Mouse (Mus musculus): ENCODE data around the gene Ccnk.

The Ccnk gene

DNA sequence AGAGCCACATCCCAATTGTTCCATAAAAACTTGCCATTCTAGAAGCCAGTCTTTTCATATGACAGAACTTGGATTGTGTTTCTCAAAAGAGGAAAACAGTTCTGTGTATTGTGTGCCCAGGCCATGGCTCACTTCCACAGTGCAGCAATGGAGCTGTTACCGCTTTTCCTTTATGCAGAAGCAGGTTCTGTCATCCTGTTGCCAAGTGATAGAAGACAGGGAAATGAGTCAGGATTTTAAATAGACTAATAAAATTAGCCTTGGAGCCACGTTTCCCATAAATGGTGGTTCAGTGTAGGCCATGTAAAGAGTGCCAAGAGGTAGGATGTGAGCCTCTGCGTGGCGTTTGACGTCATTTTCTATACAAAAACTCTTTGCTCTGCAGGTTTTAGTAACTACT is 14.5 kb downstream of the Ccnk start:
- no peak for DNase-seq

DNA sequence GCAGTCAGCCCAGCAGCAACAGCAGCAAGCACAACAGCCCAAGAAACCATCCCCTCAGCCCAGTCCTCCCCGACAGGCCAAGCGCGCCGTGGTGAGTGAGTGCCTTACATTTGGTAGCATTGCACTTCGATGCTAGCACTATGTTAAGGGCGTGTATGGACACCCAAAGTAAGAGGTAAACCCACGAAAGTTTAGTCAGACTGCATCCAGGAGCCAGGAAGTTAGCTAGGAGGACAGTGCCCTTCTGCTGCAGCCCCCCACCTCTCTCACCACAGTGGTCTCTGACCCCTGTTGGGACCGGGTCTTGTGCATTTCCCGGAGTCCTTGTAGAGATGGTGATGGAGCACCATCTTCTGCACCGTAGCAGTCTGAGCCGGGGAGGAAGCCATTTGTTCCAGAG is 16.4 kb downstream of the Ccnk start:
- no peak for DNase-seq

DNA sequence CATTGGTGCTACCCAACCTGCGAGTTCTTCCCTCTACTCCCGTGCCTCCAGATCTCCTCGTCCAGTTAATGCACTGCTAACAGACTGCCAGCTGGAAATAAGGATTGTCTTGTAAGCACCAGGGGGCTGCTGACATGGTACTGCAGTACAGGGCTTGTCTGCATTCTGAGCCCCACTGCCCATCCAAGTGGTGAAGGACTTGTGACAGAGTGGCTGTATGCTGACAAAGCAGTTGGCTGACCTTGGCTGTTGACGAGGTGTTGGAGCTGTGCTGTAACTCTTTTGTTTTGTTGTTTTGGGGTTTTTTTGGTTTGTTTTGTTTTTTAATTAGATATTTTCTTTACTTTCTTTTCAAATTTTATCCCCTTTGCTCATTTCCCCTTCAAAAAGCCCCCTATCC is 19.1 kb downstream of the Ccnk start:
- no peak for DNase-seq

- no peak for DNase-seq
These were observed 20.7 kb downstream of the Ccnk start for GRCm38 (mm10) chr12:108200094-108200493.

DNA sequence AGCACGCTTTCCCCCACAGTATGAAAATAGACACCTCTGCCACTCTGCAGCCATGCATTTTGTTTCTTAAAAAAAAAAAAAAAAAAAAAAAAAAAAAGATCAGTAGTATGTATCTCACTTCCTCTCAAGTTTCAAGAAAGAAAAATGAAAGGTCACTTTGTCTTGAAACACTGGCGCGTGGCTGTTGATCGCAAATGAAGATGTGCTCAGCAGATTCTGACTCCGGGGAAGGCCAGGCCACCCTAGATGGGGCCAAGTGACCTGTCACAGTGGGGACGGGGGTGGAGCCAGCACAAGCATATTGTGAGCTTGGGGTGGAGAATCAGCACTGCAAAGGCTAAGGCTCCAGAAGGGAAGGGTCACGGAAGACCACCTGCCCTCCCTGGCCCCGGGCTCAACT is 24.5 kb downstream of the Ccnk start:
- no peak for DNase-seq

- no peak for DNase-seq
These were observed 25.6 kb downstream of the Ccnk start for GRCm38 (mm10) chr12:108204978-108205377.

GRCm38 (mm10) chr12:108206641-108207040 is 27.3 kb downstream of the Ccnk start:
- DNase-seq = no peak

DNA sequence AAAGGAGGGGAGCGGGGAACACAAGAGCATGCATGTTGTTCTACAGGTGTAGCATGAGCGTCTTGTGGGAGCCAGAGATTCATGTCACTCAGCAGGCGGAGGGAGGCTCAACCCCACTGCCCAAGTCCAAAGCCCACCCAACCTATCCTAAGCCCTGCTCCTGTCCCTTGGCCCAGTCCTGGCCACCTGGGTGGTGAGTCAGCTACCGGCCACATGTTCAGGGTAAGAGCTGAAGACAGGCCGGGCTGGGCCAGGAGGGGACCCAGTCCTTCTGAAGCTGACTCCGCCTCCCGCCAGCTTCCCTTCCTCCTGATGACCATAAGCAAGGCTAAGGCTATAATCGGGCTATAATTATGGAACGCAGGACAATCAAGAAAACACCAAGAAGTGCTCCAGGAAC is 28.8 kb downstream of the Ccnk start:
- DNase-seq = no peak

GRCm38 (mm10) chr12:108208726-108209438 is 29.5 kb downstream of the Ccnk start:
- peak; percentile 50 for DNase-seq

DNA sequence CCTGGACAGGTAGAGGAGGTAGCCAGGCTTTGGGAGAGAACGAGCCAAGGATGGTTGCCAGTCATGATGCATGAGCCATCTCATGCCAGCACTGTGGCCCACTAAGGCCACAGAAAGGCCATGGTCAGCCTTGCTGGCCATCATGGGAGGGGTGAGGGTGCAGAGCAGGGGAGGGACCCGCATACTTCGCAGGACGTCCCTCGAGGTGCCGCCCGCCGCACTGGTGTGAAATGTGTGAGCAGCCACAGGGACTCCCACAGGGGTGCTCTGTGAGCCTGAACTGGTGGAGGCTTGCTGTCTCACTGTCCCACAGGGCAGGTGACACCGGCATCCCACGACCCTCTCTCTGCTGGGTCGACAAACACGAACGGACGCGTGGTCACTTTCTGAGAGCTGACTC is 31.2 kb downstream of the Ccnk start:
- DNase-seq = no peak

DNA sequence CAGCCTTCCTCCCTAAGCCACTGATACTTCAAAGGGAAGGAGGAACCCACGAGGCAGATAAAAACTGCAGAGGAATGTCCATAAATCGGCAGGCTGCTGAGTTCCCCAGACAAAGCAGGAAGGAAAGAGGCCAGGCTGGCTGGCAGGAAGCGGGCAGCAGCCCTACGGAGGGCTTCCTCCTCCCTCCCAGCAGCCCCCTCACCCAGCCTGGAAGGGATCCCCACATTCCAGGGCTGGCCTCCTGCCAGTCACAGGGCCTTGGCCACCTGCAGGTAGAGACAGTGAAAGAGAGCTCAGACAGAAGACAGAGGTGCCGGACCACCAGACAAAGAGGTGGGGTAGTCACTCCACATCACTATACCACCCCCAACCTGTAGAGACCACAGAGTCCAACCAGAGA is 32.7 kb downstream of the Ccnk start:
- no peak for DNase-seq

DNA sequence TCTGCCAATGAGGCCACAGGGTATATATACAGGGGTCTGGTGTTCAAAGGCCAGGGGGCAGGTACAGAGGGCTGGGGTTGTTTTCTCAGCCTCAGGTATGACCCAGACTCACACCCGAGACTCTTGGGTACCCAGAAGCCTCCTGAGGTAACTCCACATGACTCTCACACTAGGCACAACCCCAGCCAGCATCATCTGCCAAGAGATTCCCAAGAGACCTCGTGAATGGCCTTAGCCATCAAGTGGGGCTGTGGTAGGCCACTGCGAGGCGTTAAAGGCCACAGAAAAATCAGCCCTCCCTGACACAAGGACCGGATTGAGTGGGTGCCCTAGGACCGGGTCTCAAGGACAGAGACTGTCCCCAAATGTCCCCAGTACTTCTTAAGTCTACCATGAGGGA is 33.1 kb downstream of the Ccnk start:
- DNase-seq = no peak

DNA sequence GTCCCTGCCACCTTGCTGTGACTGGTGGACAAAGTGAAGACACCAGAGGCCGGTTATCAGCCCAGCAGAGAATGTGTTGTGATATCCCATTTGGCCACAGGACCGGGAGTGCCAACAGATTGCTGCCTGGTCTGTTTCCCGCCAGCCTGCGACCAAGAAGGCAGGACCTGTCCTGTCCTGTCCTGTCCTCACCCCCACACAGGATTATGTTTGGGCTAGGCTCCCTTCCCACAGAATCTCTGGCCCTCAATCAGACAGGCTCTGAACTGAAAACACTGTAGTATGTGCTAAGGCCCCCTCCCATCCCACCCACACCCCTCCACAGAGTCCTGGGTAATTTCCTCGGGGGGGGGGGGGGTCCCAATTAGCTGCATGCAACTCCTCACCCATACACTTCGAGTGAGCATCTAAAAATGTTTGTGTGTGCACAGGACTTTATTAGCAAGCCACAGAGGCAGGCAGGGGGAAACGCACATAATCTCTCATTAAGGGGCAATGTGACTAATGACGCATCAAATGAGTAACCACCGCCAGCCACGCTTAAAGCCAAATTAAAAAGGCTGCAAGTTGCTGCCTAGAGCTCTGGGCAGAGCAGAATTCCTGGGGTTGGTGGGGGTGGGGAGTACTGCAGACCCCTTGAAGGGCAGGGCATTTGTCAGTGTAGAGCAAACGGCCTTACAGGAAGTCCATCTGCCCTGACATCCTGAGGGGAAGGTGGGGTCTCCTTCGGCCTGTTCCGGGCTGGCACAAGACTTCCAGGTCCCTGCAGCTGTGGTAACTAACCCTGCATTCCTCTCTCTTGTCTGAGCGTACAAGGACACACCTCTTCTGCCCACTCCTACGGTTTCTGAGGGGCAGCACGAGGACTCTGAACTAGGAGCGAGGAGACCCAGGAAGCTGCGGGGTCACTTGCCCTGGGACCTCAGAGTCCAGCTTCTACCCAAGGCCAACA is 34.0 kb downstream of the Ccnk start:
- DNase-seq = no peak

DNA sequence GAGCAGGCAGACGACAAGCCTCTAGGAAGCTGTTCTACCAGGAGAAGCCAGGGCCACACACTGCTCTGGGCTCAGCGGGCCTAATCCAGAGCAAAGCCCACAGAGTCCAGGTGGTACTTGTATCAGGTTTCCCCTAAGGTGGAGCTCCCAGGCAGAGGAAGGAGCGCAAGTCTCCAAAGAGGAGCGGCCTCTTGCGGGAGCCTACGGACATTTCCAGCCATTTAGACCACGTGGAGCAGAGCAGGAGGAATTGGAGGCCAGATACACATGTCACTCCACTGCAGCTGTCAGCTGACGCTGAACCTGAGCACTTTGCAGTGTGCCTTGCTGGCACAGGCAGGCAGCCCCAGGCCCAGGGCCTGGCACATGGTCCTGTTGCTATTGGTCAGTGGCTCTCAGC is 35.7 kb downstream of the Ccnk start:
- DNase-seq = no peak

DNA sequence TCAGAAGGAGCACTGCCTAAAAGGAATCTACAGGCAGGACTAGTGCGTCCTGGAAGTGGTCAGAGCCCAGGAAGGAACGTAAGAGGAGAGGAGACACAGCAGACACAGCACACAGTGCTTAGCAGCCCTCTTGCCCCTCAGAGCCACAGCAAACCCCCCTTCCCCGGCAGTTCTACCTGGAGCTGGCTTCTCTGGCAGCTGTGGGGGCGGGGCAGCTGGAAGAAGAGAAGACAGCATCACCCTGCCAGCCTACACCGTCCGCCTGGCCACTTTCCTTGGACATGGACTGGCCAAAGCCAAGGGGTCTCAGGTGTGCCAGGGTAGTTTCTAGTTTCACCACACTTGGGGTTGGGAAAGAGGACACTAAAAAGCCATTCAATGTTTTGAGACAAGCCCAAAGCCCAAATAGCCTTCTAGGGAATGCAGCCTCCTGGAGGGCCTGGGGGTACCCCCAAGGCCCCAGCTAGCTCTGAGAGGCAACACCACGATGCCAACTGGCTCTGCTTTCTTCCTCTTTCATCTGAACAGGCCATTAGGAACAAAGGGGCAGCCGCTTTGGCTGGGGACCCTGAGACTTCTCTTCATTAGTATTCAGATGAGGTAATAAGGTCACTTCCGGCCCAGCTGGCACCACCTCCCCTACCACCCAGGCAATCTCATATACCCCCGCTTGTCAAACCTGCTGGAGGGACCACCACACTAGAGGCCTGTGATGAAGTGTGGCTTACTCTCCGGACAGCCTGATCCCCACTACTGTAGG is 37.4 kb downstream of the Ccnk start:
- no peak for DNase-seq

- DNase-seq = peak; percentile 40
These were observed 38.2 kb downstream of the Ccnk start for GRCm38 (mm10) chr12:108217572-108217971.

DNA sequence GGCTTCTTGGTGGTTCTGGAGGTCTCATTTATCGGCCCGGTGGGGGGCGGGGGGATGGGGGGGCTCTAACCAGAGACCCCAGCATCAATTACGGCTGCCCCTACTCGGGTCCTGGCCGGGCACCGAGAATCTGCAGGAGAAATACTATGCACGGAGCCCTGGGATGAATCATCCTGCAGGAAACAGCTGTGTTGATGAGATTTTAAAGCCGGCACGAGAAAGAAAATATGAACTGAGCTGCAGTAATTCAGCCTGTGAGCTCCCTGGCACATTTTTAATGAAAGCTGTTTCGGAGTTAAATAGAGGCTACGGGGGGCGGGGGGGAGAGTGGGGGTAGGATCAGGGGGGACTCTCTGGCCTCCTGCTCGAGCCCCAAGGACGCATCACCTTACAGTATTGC is 39.8 kb downstream of the Ccnk start:
- DNase-seq = no peak

DNA sequence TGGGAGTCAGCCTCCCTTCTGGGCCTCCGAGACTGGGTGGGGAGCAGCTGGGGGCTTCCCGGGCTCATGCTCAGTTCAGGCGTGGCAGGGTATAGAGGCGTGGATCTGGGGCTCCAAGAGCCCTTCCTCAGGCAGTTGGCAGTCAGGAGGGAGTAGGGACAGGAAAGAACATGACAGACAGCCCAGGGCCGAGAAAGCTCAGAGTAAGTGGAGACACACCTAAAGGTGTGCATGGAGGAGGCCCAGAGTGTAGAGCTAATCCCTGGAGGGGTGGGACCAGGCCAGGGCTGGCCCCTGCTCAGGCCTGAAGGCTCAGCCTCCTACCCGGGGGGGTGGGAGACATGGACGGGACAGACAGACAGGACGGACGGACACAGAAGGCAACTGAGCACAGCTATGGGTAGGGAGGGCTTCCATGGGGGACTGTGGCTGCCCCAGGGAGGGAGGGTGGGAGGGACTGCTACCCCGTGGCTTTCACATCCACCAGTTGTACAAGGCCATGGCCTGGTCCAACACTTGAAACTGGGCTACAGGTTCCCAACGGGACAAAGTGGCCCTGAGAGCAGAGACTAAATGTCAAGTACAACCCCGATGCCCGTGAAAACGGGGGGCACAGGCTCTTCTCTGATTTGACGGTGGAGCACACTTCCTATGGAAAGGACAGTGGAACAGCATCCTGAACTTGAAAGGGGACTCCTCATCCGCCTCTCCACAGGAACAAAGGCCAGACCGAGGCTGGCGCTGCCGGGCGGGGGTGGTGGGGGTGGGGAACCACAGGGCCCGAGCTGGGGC is 40.6 kb downstream of the Ccnk start:
- no peak for DNase-seq

GRCm38 (mm10) chr12:108220621-108221020 is 41.2 kb downstream of the Ccnk start:
- peak; percentile 56 for DNase-seq

- DNase-seq = no peak
These were observed 41.8 kb downstream of the Ccnk start for GRCm38 (mm10) chr12:108221206-108221605.

DNA sequence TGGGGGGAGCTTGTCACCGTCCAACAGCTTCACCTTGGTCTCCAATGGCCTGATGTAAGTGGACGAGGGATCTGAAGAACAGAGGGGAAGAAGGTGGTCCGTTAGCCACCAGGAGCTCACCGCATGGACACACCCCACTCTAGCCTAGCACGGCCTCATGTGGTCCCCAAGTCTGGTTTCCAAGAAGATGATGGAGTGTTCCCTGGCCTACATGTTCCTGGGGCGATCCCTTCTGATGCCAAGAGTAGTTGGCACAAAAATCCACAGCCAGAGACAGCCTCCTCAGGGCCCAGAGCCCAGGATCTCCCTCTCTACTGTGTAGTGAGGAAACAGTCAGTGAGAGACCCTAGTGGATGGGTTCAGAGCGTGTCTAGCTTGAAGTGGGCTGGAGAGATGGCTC is 42.3 kb downstream of the Ccnk start:
- DNase-seq = no peak

DNA sequence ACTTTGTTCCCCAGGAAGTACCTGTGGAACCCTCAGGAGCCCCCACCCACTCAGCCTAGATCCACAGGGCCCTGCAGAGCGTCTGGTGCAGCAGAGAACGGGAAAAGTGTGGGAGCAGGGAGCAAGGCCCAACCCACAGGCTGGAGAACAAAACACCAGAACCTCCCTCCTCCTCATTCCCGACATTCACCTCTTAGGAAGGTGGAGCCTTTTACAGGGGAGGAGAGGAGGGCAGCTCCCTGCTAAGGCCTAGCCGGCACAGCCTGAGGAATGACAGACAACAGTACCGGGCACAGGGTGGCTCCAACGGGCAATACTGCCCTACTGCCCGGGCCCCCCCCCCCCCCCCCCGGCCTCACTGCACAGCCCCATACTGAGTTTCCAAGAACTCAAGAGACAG is 44.0 kb downstream of the Ccnk start:
- DNase-seq = no peak

DNA sequence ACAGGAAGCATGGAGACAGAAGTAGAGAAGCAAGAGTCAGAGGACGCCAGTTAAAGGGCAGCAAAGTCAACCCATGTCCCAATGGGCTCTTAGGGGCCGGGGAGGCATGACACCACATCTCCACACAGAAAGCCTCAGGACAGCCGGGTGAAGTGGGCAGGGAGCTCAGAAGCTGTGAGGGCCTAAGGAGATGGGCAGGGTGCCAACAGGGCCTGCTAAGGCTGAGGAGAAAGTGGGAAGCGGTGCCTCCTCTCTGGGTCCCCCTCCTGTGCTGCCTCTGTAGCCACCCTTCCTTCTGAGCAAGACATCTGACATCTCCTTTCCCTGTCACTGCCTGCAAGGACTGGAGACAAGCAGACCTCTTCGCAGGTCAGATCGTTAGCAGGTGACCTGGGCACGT is 46.4 kb downstream of the Ccnk start:
- DNase-seq = no peak
